Mouse (Mus musculus): Measurements from ENCODE around the gene Olfr603.
"Not testable (repeated sequence)": the region's sequence is repeated elsewhere in the genome, so short reads cannot be mapped to it uniquely, and the experiment has no call there.

Olfr603 gene

GRCm38 (mm10) chr7:103386077-103386476 is at the start of gene Olfr603:
Gene Olfr603, minus strand, starts transcription at chr7:103386177.
- DNase-seq (ENCODE audit: low read depth in 1 of 2, low spot score in 2 of 2): no peak

- not testable (repeated sequence) for DNase-seq (ENCODE audit: low read depth in 1 of 2, low spot score in 2 of 2)
Measured at GRCm38 (mm10) chr7:103414772-103415171, 28.8 kb upstream of the Olfr603 start, which contains the start of gene Usp17lc. Gene Usp17lc, plus strand, starts transcription at chr7:103415072.

- DNase-seq (ENCODE audit: low read depth in 1 of 2, low spot score in 2 of 2): not testable (repeated sequence)
Measured at GRCm38 (mm10) chr7:103406521-103407055, 20.6 kb upstream of the Olfr603 start.

GRCm38 (mm10) chr7:103398981-103399380 is 13.0 kb upstream of the Olfr603 start:
- DNase-seq (ENCODE audit: low read depth in 1 of 2, low spot score in 2 of 2): no peak

GRCm38 (mm10) chr7:103397758-103398157 is 11.8 kb upstream of the Olfr603 start:
- no peak for DNase-seq (ENCODE audit: low read depth in 1 of 2, low spot score in 2 of 2)

GRCm38 (mm10) chr7:103362555-103362954 is 23.4 kb downstream of the Olfr603 start, which contains the start of gene Olfr601:
Gene Olfr601, minus strand, starts transcription at chr7:103362655.
- DNase-seq (ENCODE audit: low read depth in 1 of 2, low spot score in 2 of 2): no peak

GRCm38 (mm10) chr7:103349569-103349968 is 36.4 kb downstream of the Olfr603 start, which contains the start of gene Olfr600:
Gene Olfr600, minus strand, starts transcription at chr7:103349669.
- DNase-seq (ENCODE audit: low read depth in 1 of 2, low spot score in 2 of 2): no peak

GRCm38 (mm10) chr7:103335617-103336016 is 50.4 kb downstream of the Olfr603 start, which contains the start of gene Olfr599:
Gene Olfr599, plus strand, starts transcription at chr7:103335917.
- no peak for DNase-seq (ENCODE audit: low read depth in 1 of 2, low spot score in 2 of 2)
